Mouse (Mus musculus): ENCODE measurements around the gene Abat. TPM values are rescaled to one million over a fixed set of nuclear protein-coding genes. Genes with fewer than 3 reads are reported as not detected.

The Abat gene
- polyA plus RNA-seq (2016; fragmentation: Nextera tagmentation; extraction: Ambion mirVana) = 39.5 and 40.3 TPM in 2 replicates

DNA sequence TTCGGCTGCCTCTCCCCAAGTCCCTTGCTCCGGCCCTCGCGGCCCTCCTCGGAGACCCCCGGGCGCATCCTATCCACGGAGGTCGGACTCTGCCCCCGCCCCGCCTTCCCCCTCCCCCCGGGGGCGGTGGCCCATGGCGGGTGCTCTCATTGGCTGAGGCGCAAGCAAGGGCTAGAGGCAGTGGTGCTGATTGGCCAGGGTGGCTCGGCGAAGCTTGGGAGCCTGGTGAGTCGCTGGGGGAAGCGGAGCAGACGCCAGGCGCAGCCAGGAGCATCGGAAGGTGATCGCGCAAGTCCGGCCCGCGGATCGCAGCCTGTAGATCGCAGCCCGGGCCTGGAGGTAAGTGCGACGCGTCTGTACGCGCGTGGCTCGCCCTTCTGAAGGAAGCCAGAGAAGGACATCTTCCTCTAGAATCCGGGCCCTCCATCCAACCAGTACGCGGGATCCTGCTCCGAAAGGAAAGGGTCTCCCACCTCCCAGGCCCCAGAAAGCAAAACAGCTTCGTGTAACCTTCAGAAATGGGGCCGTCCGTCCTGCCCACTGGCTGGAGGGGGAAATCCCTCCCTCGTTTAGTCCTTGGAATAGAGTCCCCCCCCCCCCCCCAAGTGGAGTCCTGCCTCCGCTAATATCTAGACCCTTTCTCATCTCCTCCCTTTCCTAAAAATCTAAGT lies at the start of gene Abat:
Gene Abat (plus strand): TSS at position 194 of the 671 bp plus-strand sequence.
- H3K9ac ChIP-seq (replicated peaks) = peak within 1 kb of the TSS; percentile 66
- whole genome bisulfite sequencing = under 1% methylated on average over 45 of the region's 46 CpGs
- H3K27me3 ChIP-seq = peaks cover 24% of the 10 kb centered on the region
- H3K36me3 ChIP-seq = no peaks in the 10 kb centered on the region
- peaks cover 16% of the 10 kb centered on the region for H3K4me1 ChIP-seq
- peak; percentile 100 for ATAC-seq (ENCODE audit: low FRiP score, low read depth)
- no peaks in the 10 kb centered on the region for H3K9me3 ChIP-seq
- peak within 1 kb of the TSS; percentile 59 for H3K4me3 ChIP-seq
- peak within 1 kb of the TSS; percentile 46; the same call in 1 of the 2 replicates for H3K27ac ChIP-seq (replicated peaks)
- H3K4me2 ChIP-seq (replicated peaks) = peak within 1 kb of the TSS; percentile 81

DNA sequence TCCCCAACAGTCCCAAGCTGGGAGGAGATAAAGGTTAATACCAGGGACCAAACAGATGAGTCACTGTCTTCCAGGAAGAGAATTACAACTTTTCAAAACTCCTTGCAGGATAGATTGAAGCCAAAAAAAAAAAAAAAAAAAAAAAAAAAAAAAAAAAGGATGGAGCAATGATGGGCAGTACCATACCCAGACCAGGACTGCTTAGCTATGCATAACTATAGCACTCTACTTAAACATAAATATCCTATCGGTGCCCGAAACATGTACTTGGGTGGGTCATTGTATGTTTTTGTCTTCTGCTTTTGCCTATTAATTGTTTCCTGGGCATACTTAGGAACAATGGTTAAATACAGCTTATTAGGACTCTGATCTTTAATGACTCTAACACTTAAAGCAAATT lies 43.1 kb upstream of the Abat start:
- Histone ChIP-seq H3K4me1 (peaks cover 9% of the 10 kb centered on the region), H3K9ac (replicated peaks) (no peak overlapping the region), H3K9me3 (no peaks in the 10 kb centered on the region), H3K4me3 (peak overlapping the region; percentile 69; the same call in 1 of the 2 replicates), H3K27ac (replicated peaks) (no peak overlapping the region), H3K4me2 (replicated peaks) (peak overlapping the region; percentile 66), H3K36me3 (no peaks in the 10 kb centered on the region), H3K27me3 (peaks cover 15% of the 10 kb centered on the region)
- ATAC-seq (ENCODE audit: low FRiP score, low read depth) = peak; percentile 80
- WGBS = 84% methylated on average over 2 of the region's 2 CpGs

DNA sequence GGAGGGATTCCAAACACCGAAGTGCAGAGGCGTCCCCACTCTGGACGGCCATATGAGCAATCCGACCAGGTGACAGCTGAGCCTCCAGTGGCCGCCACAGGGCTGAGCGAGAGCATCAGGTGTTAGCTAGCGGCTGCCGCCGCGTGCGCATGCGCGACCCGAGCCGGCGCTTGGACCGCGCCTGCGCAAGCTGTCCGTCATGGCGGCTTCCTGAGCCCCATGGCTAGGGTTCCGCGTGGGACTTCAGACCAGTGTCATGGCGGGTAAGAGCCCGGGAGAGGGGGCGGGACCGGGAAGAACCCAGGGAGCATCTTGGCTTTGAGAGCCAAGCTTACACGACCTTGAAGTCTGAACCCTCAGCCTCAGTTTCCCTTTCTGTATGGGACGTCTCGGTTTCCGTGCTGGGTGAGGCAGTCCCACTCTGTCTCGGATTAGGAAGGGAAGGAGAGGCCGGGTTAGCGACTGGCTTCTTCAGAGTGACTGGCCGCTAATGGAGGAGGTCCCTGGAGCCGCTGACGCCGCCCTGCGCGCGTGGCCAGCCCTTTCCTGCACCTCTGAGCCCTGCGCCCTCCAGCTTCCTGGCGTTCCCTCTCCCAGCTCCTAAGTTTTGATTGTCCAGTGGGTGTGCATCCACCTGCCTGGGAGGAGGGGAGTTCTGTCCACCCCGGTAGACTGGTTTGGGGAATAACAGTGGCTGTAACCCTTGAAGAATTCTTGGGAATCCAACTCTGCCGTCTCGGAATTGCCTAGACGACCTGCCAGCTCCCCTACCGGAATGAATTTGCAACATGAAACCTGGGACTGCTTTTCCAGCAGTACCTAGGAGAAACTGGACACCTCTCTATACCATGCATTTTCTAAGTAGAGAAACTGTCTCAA lies 42.4 kb upstream of the Abat start, which contains the start of gene Mettl22:
Gene Mettl22 (plus strand): TSS at position 186 of the 879 bp plus-strand sequence.
- ATAC-seq (ENCODE audit: low FRiP score, low read depth) = peak; percentile 98
- WGBS = under 1% methylated on average over 48 of the region's 48 CpGs
- Histone ChIP-seq H3K4me3 (peak within 1 kb of the TSS; percentile 69), H3K27ac (replicated peaks) (peak within 1 kb of the TSS; percentile 50), H3K9ac (replicated peaks) (peak within 1 kb of the TSS; percentile 74), H3K9me3 (no peaks in the 10 kb centered on the region), H3K4me1 (peaks cover 9% of the 10 kb centered on the region), H3K27me3 (peaks cover 15% of the 10 kb centered on the region), H3K4me2 (replicated peaks) (peak within 1 kb of the TSS; percentile 66), H3K36me3 (no peaks in the 10 kb centered on the region)

DNA sequence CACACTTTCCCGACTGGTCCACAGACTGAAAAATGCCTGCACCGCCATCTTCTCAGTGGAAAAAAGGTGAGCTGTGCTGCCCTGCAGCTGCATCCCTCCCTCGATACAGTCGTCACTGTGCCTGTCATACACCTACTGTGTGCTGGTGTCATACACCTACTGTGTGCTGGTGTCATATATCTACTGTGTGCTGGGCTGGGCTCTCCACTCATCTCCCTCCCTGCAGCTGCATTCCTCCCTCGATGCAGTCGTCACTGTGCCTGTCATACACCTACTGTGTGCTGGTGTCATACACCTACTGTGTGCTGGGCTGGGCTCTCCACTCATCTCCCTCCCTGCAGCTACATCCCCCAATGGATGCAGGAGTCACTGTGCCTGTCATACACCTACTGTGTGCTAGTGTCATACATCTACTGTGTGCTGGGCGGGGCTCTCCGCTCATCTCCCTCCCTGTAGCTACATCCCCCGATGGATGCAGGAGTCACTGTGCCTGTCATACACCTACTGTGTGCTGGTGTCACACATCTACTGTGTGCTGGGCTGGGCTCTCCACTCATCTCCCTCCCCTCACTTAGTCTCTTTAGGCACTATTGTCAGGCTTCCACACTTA lies 25.7 kb upstream of the Abat start:
- peaks cover 6% of the 10 kb centered on the region; the same call in 1 of the 2 replicates for H3K4me1 ChIP-seq
- H3K4me2 ChIP-seq (replicated peaks) = no peak overlapping the region
- H3K9me3 ChIP-seq = no peaks in the 10 kb centered on the region
- 96% methylated on average over 9 of the region's 9 CpGs for WGBS
- peaks cover 62% of the 10 kb centered on the region for H3K36me3 ChIP-seq
- H3K27ac ChIP-seq (replicated peaks) = no peak overlapping the region
- no peaks in the 10 kb centered on the region for H3K27me3 ChIP-seq
- ATAC-seq (ENCODE audit: low FRiP score, low read depth) = no peak
- no peak overlapping the region for H3K4me3 ChIP-seq
- no peak overlapping the region for H3K9ac ChIP-seq (replicated peaks)

DNA sequence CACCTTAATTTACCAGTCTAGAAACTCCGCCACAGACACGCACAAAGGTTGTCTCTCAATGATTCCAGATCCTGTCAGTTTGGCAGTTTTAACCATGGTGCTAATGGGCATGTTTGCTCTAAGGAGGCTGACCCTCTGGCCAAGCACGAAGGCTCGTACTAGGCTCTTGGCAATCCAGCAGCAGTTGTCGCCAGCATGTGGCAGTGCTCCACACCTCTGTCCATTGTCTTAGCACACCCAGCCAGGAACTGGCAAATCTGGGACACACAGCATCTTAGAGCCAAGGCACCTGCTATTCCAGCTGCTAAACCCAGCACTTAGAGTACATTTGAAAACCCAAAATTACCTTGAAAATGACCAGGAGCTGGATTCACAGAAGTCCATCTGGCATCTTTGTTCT lies 23.9 kb upstream of the Abat start:
- no peak overlapping the region for H3K27ac ChIP-seq (replicated peaks)
- 83% methylated on average over 5 of the region's 5 CpGs for WGBS
- no peak overlapping the region for H3K4me2 ChIP-seq (replicated peaks)
- H3K9ac ChIP-seq (replicated peaks) = no peak overlapping the region
- no peak for ATAC-seq (ENCODE audit: low FRiP score, low read depth)
- H3K36me3 ChIP-seq = peaks cover 46% of the 10 kb centered on the region
- H3K4me1 ChIP-seq = peaks cover 6% of the 10 kb centered on the region; the same call in 1 of the 2 replicates
- no peak overlapping the region for H3K4me3 ChIP-seq
- H3K27me3 ChIP-seq = no peaks in the 10 kb centered on the region
- no peaks in the 10 kb centered on the region for H3K9me3 ChIP-seq

DNA sequence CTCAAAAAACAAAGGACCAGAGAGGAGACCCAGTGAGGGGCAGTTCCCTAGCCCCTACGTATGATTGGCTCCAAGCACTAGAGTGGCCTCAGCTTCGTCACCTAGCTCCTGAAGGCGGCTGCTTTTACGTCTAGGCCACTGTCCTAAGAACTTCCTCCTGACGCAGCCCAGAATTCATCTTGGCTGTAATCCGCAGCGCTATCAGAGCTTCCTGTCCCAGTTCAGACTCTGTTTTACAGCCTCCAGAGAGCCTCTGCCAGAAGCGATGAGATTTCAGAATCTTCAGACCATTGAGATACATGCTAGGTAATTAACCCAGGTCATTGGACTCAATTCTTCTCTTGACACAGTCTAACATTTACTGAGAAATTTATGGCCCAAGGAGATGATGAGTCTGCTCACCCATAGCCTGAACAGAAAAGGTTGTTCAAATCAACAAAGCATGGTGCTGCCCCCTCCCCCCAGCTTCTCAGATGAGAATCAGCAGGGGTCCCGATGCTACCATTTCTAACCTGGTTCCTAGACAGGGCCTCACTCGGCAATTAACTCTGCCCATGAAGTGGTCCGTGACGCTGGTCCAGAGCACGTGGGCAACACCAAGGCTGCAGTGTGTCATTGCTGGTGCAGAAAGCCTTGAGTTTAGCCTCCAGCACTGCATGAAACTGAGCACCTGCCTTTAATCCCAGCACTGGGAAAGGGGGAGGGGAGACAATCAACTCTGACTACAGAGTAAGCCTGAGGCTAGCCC lies 21.3 kb upstream of the Abat start:
- Histone ChIP-seq H3K27ac (replicated peaks) (no peak overlapping the region), H3K4me2 (replicated peaks) (no peak overlapping the region), H3K27me3 (0 out of 2 replicates have a peak, but pooled peaks cover 4% of the 10 kb centered on the region), H3K9ac (replicated peaks) (no peak overlapping the region), H3K9me3 (no peaks in the 10 kb centered on the region), H3K4me1 (peaks cover 6% of the 10 kb centered on the region; the same call in 1 of the 2 replicates), H3K4me3 (no peak overlapping the region), H3K36me3 (peaks cover 27% of the 10 kb centered on the region)
- 48% methylated on average over 13 of the region's 13 CpGs for WGBS
- ATAC-seq (ENCODE audit: low FRiP score, low read depth) = peak; percentile 35; the same call in 1 of the 2 replicates

DNA sequence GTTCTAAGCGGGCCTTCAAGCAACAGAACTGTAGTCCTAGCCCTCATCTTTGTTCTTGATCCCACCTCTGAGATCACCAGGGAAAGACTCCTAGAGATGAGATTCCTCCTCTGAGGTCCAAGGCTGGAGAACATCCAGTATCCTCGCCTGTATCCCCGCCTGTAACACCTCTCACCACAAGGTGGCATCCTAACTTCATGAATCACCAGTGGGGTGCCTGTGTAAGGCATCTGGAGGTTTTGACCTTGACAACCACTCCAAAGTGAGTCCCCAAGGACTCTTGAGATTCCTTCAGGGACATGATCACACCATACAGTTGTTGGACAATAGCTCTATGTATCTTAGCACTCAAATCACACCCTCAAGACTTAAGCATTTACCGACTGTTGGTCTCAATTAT lies 19.0 kb upstream of the Abat start:
- H3K4me3 ChIP-seq = no peak overlapping the region
- WGBS = 19% methylated on average over 4 of the region's 4 CpGs
- no peak overlapping the region for H3K27ac ChIP-seq (replicated peaks)
- 0 out of 2 replicates have a peak, but pooled peaks cover 4% of the 10 kb centered on the region for H3K27me3 ChIP-seq
- H3K36me3 ChIP-seq = peaks cover 10% of the 10 kb centered on the region
- H3K9me3 ChIP-seq = no peaks in the 10 kb centered on the region
- peaks cover 6% of the 10 kb centered on the region; the same call in 1 of the 2 replicates for H3K4me1 ChIP-seq
- H3K4me2 ChIP-seq (replicated peaks) = no peak overlapping the region
- ATAC-seq (ENCODE audit: low FRiP score, low read depth) = peak; percentile 62; the same call in 1 of the 2 replicates
- H3K9ac ChIP-seq (replicated peaks) = no peak overlapping the region

DNA sequence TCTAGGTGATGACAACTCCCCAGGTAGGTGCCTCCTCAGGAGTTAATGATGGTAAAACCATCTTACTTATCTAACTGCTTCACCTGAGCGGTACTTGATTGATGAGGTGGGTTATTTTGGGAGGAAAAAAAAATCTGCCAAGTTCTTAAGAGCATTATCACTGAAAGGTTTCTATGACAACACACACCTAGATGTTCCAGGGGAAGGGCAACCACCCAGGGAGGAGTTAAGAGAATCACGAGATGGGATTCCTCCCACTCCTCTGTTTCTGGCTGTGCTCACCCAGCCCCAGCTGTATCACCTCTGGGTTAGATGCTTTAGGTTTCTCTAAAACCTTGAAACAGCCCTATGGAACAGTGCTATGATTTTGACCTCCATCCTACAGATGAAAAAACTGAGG lies 16.3 kb upstream of the Abat start:
- no peak overlapping the region for H3K9ac ChIP-seq (replicated peaks)
- no peaks in the 10 kb centered on the region for H3K9me3 ChIP-seq
- ATAC-seq (ENCODE audit: low FRiP score, low read depth) = no peak
- H3K4me2 ChIP-seq (replicated peaks) = no peak overlapping the region
- 67% methylated on average over 2 of the region's 2 CpGs for WGBS
- no peak overlapping the region for H3K4me3 ChIP-seq
- H3K4me1 ChIP-seq = peaks cover 4% of the 10 kb centered on the region; the same call in 1 of the 2 replicates
- H3K36me3 ChIP-seq = no peaks in the 10 kb centered on the region
- no peak overlapping the region for H3K27ac ChIP-seq (replicated peaks)
- H3K27me3 ChIP-seq = 0 out of 2 replicates have a peak, but pooled peaks cover 4% of the 10 kb centered on the region

DNA sequence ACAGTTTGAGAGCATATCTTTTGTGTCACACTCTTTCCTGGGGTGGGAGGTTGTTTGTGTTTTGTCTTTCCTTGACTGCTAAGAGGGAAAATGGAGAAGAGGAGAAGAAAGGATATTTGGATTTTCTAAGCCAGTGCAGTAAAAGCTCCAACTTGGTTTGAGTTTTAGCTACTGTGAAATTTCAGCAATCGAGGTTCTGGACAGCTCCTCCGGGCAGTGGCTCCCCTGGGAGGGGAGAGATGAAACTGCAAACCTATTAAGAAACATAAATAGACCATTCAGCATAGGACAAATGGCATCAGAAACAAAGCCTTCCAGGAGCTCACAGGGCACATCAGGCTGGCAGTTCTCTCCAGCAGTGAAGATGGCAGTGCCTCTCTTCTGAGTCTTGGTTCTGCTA lies 9.0 kb upstream of the Abat start:
- 71% methylated on average over 2 of the region's 2 CpGs for WGBS
- H3K4me2 ChIP-seq (replicated peaks) = no peak overlapping the region
- no peak overlapping the region for H3K27ac ChIP-seq (replicated peaks)
- H3K4me3 ChIP-seq = no peak overlapping the region
- H3K9ac ChIP-seq (replicated peaks) = no peak overlapping the region
- ATAC-seq (ENCODE audit: low FRiP score, low read depth) = no peak
- no peaks in the 10 kb centered on the region for H3K9me3 ChIP-seq
- H3K4me1 ChIP-seq = no peaks in the 10 kb centered on the region
- no peaks in the 10 kb centered on the region for H3K36me3 ChIP-seq
- H3K27me3 ChIP-seq = no peaks in the 10 kb centered on the region

DNA sequence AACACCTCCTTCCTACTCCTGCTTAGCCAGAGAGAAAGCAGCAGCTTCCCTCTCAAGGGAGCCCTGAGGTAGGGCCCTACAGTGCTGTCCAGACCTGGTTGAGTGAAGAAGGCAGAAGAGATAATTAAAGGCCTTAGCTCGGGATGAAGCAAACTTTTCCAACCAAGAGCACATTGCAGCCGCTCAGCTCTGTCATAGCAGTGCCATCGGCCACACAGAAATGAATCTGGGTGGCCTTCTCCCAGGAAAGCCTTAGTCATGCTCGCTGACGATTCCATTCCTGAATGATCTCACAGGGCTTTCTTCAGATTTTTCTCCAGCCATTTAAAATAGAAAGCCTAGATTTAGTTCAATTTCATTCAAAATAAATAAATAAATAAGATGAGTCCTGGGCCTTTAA lies 3.3 kb upstream of the Abat start:
- Histone ChIP-seq H3K4me1 (peaks cover 16% of the 10 kb centered on the region), H3K9ac (replicated peaks) (no peak overlapping the region), H3K27ac (replicated peaks) (no peak overlapping the region), H3K4me2 (replicated peaks) (no peak overlapping the region), H3K4me3 (no peak overlapping the region), H3K27me3 (peaks cover 12% of the 10 kb centered on the region), H3K9me3 (no peaks in the 10 kb centered on the region), H3K36me3 (no peaks in the 10 kb centered on the region)
- 76% methylated on average over 5 of the region's 5 CpGs for WGBS
- no peak for ATAC-seq (ENCODE audit: low FRiP score, low read depth)

DNA sequence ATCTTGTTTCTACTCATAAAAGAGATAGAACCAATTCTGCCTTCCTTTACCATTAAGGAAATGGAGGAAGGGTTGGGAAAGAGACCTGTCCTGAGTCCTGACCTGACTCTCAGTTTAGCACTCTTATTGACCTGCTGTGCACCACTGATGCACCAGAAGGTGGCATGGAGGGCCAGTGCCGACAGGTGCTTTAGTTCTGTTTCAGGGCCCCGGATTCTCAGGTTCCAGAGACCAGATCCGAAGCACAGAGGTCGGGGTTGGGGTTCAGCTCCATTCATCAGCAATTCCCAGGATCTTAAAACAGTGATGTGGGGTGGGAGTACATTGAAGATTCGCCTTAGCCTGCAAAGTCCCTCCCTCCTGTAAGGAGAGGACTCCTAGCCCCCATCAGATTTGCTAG lies 399 bp upstream of the Abat start:
- no peak overlapping the region for H3K27ac ChIP-seq (replicated peaks)
- peak overlapping the region; percentile 81 for H3K4me2 ChIP-seq (replicated peaks)
- H3K4me1 ChIP-seq = peaks cover 16% of the 10 kb centered on the region
- H3K36me3 ChIP-seq = no peaks in the 10 kb centered on the region
- H3K9ac ChIP-seq (replicated peaks) = peak overlapping the region; percentile 29; the same call in 1 of the 2 replicates
- WGBS = 3% methylated on average over 5 of the region's 5 CpGs
- ATAC-seq (ENCODE audit: low FRiP score, low read depth) = peak; percentile 38
- peak overlapping the region; percentile 59 for H3K4me3 ChIP-seq
- H3K27me3 ChIP-seq = peaks cover 24% of the 10 kb centered on the region
- H3K9me3 ChIP-seq = no peaks in the 10 kb centered on the region

All from midbrain, embryonic 12.5 days (tissue).